Mouse (Mus musculus) heart, postnatal 10 days (tissue): ENCODE measurements around the gene Il13. TPM values are rescaled to one million over a fixed set of nuclear protein-coding genes. Genes with fewer than 3 reads are reported as not detected.

Source experiments
- DNase-seq, 2 experiments: peaks; one replicate each; pipeline ENCODE4 v3.0.0; 2021
- intact Hi-C: fragments of 180-260 bp; cut with DNase I; formaldehyde crosslinking; loops from one replicate; pipeline ENCODE4 v1.15.1; 2025
- total RNA-seq, 2 experiments: library from RNA; stranded (reverse); gene quantifications; 2 replicates each; pipeline ENCODE4 v1.2.3; 2021

Il13 gene
- total RNA-seq, 2 experiments from 2014 or later: not detected

GRCm38 (mm10) chr11:53588279-53588678 lies 46.2 kb downstream of the Il13 start:
- no peak for DNase-seq
- intact Hi-C loops: loop anchor here (5.0 kb wide), 1 partner anchor 39 kb away; no protein-coding TSS in a partner anchor

GRCm38 (mm10) chr11:53585510-53585909 lies 49.0 kb downstream of the Il13 start:
- intact Hi-C loops: loop anchor here (5.0 kb wide), 1 partner anchor 42 kb away; no protein-coding TSS in a partner anchor
- no peak for DNase-seq

GRCm38 (mm10) chr11:53584849-53585248 lies 49.7 kb downstream of the Il13 start:
- peak; percentile 15 to 29 for DNase-seq
- intact Hi-C loops: loop anchor here (5.0 kb wide), 1 partner anchor 42 kb away; no protein-coding TSS in a partner anchor

GRCm38 (mm10) chr11:53583151-53583550 lies 51.4 kb downstream of the Il13 start:
- intact Hi-C loops: loop anchor here (1.0 kb wide), 1 partner anchor 113 kb away; the partner anchor contains the start of gene Gm9837
- no peak for DNase-seq

Other genes starting within 250 kb of the Il13 start
- gene Leap2, start 211.5 kb downstream of the Il13 start, total RNA-seq: not detected
- gene Uqcrq, start 203.9 kb downstream of the Il13 start, total RNA-seq: 1,000 to 10,000 TPM; 2,089 to 2,111 TPM
- under 1 TPM; 0.14 to 0.32 TPM for gene Gdf9, start 203.7 kb downstream of the Il13 start, total RNA-seq
- under 1 TPM in 1 of 2 experiments, not detected in 1; 0.10 TPM for gene Gm10447, start 177.6 kb downstream of the Il13 start, total RNA-seq
- gene Shroom1, start 177.5 kb downstream of the Il13 start, total RNA-seq: under 1 TPM; 0.55 to 0.69 TPM
- not detected for gene Gm9837, start 164.2 kb downstream of the Il13 start, total RNA-seq
- not detected for gene Gm9945, start 154.5 kb downstream of the Il13 start, total RNA-seq
- gene Sowaha, start 154.4 kb downstream of the Il13 start, total RNA-seq: under 1 TPM; 0.10 TPM
- gene Sept8, start 115.4 kb downstream of the Il13 start, total RNA-seq: 10 to 100 TPM; 62.5 to 62.7 TPM
- gene Kif3a, start 67.3 kb downstream of the Il13 start, total RNA-seq: 10 to 100 TPM; 12.3 to 14.4 TPM
- not detected for gene Il4, start 16.0 kb downstream of the Il13 start, total RNA-seq
- 10 to 100 TPM in 1 of 2 experiments, 1 to 10 TPM in 1; 10.0 to 11.2 TPM for gene Rad50, start 72.6 kb upstream of the Il13 start, total RNA-seq
- not detected for gene Il5, start 86.1 kb upstream of the Il13 start, total RNA-seq
- 10 to 100 TPM; 15.3 to 18.4 TPM for gene Irf1, start 135.3 kb upstream of the Il13 start, total RNA-seq
- under 1 TPM in 1 of 2 experiments, not detected in 1; 0.30 TPM for gene Gm17334, start 138.5 kb upstream of the Il13 start, total RNA-seq
- gene Gm12216, start 224.6 kb upstream of the Il13 start, total RNA-seq: 1 to 10 TPM; 1.9 to 2.0 TPM